Mouse (Mus musculus) CH12F3 (cell line): ENCODE results near the gene Uchl3.

Source experiments
- in situ Hi-C: fragments of 300-500 bp; cut with MboI; formaldehyde crosslinking; loops from 2 replicates; pipeline ENCODE4 v1.14.3; 2020; ENCODE audit warnings: low sequenced_read_pairs

The Uchl3 gene

DNA sequence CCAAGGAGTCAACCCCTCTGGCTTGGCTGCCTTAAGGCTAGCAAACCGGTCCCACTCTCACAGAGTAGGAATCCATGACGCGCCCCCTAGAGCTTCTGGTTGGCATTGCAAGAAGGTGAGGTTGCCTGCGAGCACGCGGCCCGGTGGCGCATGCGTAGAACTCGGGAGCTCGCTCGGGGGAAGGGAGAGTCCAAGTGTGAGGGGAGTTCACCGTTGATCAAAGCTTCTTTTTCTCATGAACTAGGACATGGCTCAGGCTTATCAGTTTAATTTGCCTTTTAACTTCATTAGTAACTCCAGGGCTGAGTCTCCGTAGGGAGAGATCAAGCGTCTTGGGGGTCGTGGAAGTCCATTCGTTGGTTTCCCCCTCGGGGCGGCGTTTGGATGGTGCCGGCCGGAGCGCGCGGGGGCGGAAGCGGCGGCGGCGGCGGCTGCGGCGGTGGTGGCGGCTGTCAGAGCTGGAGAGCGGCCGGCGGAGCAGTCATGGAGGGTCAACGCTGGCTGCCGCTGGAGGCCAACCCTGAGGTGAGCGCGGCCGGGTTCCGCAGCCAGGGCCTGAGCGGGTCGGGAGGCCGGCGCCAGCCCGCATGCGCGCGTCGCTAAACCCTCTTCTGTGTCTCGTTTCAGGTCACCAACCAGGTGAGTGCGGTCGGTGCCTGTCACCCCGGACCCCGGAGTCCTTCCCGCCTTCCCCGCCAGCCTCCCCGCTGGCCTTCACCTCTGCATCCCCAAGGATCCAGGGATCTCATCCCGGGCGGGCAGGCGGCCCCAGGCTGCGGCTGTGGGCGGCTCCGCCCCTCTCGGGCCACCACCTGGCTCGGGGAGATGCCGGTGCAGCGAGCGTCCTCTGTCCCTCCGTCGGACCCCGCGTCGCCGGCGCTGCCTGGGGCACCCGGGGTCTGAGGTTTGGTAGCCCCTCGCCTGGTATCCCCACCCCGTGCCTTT is at the start of gene Uchl3:
Uchl3 (plus strand) TSS at position 387 of the 945 bp plus-strand sequence.
- in situ Hi-C loops, result no loop called here

DNA sequence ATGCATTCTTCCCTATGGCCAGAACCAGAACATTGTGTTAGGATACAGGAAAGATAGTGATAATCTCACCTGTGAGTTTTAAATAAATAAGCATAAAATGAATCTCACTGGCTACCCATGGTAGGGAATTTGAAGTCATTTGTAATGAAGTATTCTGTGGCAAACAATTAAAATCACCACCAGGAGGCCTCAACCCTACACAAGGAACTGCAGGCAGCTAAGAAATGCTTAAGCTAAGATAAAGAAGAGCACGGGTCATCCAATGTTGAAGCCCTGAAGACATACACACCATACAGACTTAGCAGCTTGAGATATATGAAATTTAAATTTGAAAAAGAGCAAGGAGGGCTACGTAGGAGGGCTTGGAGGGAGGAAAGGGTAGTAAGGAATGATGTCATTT is 47.9 kb upstream of the Uchl3 start:
- in situ Hi-C loops, result no loop called here

DNA sequence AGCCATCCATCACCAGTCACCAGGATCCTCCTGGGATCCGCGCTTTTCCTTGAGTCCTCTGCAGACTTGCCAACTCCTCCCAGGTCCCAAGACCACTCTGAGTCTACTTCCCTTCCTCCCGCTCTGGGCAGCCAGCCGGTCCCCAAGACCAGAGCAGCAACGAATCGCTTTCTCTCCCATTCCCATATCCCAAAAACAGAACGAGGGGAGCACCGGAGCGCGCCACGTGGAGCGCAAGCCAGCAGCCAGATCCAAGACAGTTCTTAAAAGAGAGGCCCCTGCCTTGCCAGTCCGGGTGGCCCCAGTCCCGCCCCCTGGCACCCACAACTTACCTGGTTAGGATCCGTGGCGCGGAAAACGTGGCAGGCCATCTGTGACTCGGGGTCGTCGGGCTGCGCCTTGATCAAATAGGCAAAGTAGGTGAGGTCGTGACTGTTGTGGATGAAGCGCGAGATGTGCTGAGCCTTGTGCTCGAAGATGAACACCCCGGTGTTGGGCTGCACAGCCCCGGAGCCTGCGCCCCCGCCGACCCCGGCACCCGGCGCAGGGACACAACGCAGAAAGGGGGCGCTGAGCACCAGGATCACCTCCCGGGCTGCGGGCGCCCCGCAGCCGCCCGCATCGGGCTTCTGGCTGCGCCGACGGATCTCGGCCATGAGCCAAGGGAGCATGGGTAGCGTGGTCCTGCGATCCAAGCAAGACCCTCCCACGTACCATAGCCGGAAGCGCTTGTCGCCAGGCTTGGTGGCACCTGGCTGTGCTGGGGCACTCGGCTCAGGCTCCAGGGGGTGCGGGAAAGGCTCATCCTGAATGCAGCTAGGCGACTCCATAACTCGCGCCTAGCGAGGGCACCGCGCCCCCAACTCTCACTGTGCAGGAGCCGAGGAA is 45.9 kb upstream of the Uchl3 start:
- in situ Hi-C loops, result no loop called here

DNA sequence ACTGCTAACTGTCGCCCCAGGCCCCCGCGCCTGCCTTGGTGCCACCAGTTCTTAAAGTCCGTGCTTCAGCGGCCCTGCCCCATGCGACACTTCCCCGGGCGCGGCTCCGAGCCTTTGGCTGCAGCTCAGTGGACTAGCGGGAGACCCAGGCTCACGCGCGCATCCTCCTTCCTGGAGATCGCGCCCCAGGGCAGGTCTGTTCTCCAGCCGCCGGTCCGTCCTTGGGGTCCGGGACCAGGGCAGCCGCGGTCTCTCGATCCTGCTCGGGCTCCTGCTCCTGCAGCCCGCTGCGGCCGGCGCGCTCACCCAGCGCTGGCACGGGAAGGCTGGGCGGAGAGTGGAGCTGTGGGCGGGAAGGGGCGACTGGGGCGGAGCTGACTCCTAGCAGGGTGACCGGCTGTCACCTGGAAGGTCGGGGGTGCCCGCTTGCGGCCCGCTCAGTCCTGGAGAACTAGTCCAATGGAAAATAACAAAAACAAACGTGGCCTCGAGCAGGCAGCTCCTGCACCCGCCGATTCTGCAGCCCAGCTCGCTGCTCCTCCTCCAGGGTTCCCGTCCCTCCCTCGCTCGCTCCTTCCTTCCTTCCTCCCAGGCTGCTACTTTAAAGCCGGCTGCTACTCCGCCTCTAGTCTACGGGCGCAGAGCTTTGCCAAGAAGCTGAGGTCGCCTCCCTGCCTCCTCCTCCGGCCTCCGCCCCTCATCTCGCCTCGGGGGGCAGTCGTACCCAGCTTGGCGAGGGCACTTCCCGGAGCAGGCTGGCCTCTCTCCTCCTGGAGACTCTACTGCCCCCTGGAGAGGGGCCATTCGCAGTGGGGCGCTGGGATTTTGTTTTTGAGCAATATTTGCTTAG is 45.0 kb upstream of the Uchl3 start, which contains the start of gene Tbc1d4:
Tbc1d4 (minus strand) TSS at position 673 of the 850 bp plus-strand sequence.
- in situ Hi-C loops, result no loop called here

DNA sequence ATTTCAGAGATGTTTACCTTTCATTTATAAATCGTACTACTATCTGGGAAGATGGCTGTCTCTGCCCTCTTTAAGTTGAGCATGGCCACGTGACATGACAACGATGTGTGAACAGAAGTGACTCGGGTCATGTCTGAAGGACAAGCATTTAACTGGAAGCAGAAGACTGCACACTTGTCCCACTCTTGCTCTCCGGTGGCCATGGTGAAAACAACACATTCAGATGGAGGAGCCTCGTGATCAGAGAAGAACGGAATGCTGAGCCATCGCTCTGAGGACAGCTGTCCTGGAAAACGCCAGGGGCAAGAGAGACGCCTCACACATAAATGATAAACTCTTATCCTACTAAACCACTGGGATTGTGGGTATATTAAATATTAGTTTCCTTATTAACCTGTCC is 43.1 kb upstream of the Uchl3 start:
- in situ Hi-C loops, result no loop called here

DNA sequence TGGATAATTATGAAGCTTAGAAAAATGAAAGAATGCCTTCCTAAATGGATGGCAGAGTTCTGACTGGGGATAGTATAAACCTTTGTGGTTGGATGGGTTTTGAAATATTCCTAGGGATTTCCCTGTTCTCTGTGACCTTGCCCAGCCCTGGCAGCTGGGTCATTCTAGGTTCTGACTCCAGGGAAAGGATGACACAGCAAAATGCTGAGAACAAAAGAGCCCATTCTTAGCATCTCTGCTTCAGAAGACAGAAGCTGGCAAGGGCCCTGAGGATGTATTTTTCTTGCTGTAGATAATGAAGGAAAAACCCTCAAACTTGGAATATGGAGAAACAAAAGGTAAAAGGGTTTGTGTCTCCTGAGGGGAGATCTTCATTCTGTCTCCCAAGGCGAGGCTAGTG is 40.6 kb upstream of the Uchl3 start:
- in situ Hi-C loops, result no loop called here

DNA sequence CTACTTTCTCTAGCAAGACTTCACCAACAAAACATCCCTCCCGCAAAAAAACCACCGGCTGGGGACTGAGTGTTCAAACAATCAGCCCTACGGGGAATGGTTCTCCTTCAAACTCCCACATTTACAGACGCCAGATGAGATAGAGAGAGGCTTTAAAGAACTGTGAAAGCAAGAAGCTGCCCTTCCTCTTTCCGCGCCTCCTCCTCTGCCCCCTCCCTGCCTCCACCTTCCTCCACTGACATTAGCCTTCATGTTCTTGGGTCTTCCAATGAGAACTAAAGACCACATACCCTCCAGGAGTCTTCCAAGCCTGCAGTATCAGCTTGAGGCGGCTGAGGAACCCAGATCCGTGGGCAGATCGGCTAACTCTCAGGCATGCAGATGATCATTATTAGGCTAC is 37.6 kb upstream of the Uchl3 start:
- in situ Hi-C loops, result no loop called here

DNA sequence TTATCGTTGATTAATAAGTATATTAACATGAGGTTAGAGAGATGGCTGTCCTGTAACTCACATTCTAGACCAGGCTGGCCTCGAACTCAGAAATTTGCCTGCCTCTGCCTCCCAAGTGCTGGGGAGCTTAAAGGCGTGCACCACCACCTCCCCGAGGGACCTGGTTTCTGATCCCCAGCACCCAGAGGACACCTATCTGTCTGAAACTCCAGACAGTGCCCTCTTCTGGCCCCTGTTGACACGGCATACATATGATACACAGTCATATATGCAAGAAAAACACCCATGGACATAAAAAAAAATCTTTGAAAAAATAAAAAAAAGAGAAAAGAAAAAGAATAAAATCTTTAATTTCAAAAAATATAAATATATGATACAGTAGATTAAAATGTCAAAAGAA is 36.1 kb upstream of the Uchl3 start:
- in situ Hi-C loops, result no loop called here

DNA sequence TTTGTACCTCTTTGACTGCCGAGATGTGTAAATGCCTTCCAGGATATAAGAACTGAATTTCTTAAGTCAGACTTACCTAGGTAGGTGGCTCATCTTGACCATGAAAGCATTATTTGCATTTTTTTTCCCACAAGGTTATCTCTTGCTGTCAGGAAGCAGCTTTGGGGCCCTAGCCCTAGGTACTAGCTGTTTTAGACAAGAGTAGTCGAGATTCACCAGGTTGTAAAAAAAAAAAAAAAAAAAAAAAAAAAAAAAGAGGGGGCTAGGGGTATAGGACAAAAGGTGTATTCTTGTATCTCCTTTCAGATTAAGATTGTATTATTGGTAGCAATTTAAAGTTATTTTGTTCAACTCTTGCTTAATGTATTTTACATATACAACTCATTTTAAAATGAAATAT is 23.2 kb upstream of the Uchl3 start:
- in situ Hi-C loops, result no loop called here

DNA sequence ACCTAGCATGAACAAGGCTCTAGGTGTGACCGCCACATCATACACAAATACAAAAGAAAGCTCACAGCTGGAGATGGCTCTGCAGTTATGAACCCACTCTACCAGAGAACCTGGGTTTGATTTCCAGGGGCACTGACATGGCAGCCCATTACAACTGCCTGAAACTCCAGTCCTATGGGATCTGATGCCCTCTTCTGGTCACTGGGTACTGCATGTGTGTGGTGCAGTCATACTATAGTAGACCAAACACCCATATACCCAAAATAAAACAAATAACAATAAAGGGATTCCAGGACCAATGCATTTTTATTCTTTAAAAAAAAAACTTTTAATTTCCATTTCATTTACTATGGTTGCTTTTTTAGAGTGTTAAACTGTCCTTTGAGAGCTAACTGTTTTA is 18.0 kb upstream of the Uchl3 start:
- in situ Hi-C loops, result no loop called here

DNA sequence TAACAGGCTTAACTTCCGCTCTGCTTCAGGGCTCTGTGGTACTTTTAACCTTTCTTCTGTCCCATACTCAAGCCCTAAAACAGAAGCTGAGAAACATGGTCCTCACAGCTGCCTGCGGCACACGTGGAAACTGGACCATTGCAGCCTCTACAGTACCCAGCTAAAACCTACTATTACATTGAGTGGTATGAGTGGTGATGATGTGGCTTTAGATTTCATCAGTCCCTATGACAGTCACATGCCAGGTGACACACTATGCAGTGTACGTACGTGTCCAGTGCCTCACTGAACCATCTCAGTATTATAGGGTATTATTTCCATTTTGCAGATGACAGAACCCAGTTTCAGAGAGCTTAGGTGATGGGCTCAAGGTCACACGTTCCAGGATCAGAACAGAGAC is 16.4 kb upstream of the Uchl3 start:
- in situ Hi-C loops, result no loop called here

DNA sequence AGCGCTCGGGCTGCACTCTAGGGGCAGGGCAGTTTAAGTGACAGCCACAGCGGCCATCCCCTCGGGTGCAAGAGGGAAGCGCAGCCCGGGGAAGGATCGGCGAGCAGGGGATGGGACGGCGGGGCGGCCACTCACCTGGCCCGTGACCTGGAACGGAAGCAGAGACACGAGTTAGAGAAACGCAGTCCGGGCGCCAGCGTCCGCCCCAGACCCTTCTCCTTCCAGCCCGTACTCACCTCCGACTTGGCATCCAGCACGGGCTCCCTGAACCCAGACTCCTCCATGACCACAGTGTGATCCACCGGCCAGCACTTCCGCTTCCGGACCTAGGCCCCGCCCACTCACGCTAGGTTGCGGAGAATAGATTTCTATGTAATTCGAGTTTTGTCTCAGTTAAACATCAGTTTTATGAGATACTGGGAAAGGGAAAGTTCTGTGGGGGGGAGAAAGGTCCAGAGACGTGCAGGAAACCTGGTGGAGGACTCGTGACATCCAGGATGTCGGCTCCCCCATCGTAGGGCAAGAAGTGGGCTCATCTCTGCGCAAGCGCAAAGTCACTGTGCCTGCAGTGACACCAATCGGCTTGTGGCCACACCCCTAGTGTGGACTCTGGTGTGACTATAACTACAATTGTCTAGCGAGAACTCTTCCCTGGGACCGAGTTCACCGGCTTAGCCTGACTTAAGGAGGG is 13.5 kb upstream of the Uchl3 start, which contains the start of gene Commd6:
Commd6 (minus strand) TSS at position 534 of the 691 bp plus-strand sequence.
- in situ Hi-C loops, result no loop called here

DNA sequence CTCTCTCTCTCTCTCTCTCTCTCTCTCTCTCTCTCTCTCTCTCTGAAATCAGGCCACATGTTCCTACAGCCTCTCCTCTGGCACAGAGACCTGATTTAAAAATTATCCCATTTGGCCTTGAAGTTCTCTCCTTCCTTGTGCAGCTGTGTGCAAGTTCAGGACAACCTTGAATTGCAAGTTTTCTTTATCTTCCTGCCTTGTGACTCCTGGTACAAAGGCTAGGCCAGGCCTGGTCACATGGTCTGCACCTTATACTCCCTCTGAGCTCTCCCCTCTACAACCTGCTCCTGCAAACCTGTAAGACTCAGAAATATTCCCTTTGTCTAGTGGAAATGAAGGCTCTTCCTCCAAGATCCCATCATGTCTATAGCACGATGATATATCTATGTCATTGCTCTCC is 8.8 kb upstream of the Uchl3 start:
- in situ Hi-C loops, result no loop called here

DNA sequence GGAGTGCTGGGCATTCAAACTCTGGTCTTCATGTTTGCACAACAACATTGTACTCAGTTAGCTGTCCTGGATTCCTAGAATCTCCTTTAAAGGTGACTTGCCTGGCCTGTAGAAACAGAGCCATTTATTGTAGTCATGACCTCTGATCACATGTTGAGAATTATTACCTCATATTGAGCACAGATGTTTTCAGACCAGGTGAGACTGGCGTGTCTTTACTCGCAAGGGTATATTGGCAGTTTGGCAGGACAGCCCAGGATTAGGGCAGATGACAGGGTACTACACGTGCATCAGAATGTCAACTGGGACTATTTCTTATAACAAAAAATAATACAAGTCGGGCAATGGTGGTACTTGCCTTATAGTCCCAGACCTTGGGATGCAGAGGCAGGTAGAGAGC is 3.2 kb upstream of the Uchl3 start:
- in situ Hi-C loops, result no loop called here

DNA sequence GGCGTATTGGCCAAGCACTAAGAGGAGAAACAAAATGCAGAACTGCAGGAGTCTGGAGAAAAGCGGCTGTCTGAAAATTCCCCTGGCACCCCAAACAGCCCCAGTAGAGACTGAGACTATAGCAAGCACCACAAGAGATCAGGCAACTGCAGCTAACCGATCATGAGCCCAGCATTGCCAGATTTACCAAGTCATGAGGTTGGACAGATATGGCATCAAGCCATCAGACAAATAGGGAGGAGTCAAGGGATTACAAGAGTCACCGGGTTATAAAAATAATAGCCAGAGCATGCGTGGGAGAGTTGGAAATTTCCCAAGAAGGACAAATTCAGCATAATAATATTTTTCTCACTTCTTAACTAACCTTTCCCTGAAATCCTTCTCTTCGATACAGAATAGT is 1.2 kb upstream of the Uchl3 start:
- in situ Hi-C loops, result no loop called here

DNA sequence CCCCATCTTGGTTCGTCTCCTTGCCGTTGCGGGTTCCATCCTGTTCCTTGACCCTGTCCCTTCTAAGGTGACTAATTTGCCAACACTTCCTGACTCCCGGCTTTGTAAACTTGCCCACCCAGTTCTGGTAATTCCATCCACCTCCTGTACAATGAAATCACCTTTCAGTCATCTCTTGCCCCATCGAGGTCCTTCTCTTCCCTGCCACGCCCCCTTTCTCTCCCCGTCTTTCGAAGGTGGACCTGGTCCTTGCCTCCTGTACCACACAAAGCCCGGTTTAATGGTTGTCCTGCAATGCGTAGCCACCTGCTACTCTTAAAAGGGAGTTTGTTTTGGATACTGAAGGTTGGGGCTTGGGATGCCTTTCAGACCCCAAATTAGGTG is 751 bp downstream of the Uchl3 start:
- in situ Hi-C loops, result no loop called here

DNA sequence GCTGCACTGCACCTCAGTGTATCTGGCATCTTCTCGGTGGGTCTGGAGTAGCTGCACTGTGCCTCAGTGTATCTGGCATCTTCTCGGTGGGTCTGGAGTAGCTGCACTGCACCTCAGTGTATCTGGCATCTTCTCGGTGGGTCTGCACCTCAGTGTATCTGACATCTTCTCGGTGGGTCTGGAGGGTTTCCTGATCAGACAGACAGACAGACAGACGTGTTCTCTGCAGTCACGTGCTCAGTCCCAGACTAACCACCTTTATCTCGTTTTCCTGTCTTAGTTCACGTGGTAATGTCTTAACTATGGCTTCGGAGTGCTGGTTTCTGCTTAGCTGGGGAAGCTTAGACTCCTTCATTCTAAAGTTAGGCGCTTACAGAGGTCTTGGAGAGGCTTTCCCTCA is 2.5 kb downstream of the Uchl3 start:
- in situ Hi-C loops, result no loop called here

DNA sequence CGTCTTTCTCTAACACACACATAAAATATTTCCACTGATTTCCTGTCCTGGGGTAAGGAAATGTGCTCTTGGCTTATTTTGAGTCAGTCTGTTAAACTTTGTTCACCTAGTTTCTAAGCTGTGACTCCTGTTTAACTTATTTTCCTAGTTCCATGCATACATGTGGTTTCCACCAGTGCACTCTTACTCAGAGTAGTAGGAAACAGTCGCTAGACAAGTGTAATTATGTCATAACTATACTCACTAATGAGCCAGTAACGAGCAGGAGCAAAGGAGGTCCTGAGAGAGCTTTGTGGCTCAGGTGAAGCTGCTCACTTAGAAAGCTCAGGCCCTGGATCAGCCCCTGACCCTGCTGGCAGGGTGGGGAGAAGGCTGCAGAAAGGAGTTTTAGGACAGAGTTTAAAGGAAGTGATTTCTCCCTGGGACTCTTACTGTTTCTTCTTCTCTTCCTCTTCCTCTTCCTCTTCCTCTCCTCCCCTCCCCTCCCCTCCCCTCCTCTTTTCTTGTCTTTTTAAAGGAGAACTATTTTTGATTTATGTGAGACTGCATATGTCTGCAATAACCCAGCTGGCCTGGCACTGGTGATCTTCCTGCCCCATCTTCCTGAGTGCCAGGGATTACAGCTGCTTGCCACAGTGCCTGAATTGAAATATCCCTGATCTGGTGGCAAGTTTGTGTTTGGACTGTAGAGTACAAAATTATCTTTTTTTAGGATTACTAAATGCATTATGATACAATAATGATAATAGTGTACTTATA is 8.1 kb downstream of the Uchl3 start:
- in situ Hi-C loops, result no loop called here

DNA sequence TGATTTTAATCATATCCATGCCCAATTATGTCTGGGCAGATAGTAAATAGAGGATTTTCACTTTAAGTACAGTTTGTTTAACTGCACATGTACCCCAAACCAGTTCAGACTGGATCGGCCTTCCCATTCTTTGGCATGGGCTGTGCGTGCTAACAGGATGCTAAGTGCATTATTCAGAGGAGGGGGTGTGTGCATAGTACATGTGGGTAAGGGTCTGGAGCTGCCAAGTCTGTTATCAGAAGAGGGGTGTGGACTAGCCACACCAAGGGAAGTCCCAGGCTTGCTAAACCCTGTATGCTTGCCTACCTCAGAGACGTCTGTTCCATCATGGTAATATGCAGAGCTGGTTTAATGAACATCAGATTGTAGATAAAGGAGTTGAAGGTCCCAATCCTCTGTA is 10.5 kb downstream of the Uchl3 start:
- in situ Hi-C loops, result no loop called here

DNA sequence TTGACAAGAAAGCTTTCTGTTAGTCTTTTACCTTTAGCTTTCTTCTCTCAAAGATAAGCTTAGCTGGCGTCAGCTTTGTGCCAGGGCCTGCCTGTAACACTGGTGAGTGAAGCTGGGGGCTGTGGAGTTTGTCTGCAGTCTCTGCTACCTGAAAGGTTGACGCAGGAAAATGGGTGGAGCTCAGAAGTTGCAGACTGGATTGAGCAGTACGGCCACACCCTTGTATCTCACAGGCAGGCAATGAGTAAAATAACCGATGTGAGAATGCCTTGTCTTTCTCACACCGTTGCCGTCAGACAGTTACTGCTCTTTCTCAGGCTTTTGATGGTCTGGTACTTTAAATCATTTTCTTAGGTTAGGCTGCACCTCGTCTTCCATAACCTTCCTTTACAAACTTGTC is 12.3 kb downstream of the Uchl3 start:
- in situ Hi-C loops, result no loop called here
